Mouse (Mus musculus) liver, embryonic 14.5 days (tissue): ENCODE measurements at regions not wholly inside any gene's neighbourhood (a gene's known extent, or its start where the extent isn't known, plus 50 kb on each side); places are given as distances from the start of the nearest gene placed in this dataset.

Source experiments
- ATAC-seq: fragments of 200-750 bp; cut with Nextera tagmentation; 2 replicates; pipeline ENCODE4 v1.8.0; 2017; ENCODE audit warnings: moderate number of reproducible peaks, mild to moderate bottlenecking, moderate library complexity; ENCODE audit not compliant: insufficient read depth
- DNase-seq, 3 experiments: peaks; one replicate each; pipeline ENCODE4 v3.0.0-alpha.2; 2012 to 2013; ENCODE audit warnings: low read depth in 3 of 3, low spot score in 3 of 3
- H3K27ac ChIP-seq: fragments of 300-500 bp; sonication (generic); 2 replicates; pipeline ENCODE4 v1.5.1; 2014; ENCODE audit warnings: moderate library complexity, mild to moderate bottlenecking, control low read depth, inconsistent platforms
- H3K27me3 ChIP-seq: fragments of 300-500 bp; sonication (generic); 2 replicates; pipeline ENCODE4 v1.6.1; 2014; ENCODE audit warnings: mild to moderate bottlenecking, low read length, moderate library complexity; ENCODE audit not compliant: control insufficient read depth, insufficient read depth
- H3K36me3 ChIP-seq: fragments of 300-500 bp; sonication (generic); replicated peaks from 2 replicates; pipeline ENCODE4 v1.6.1; 2014; ENCODE audit warnings: low read depth; ENCODE audit not compliant: control insufficient read depth, insufficient read depth
- H3K4me1 ChIP-seq, 2 experiments: fragments of 200-500 bp in 1 of 2; fragments of 300-500 bp in 1 of 2; sonication (generic) in 1 of 2; replicated peaks; 2 replicates each; pipeline ENCODE4 v1.6.1; 2012 to 2014; ENCODE audit warnings: antibody characterized with exemption in 1 of 2, inconsistent platforms in 1 of 2, low read length in 1 of 2; ENCODE audit not compliant: control insufficient read depth in 2 of 2, insufficient read depth in 2 of 2
- H3K4me2 ChIP-seq: fragments of 300-500 bp; sonication (generic); 2 replicates; pipeline ENCODE4 v1.6.1; 2014; ENCODE audit warnings: low read depth, mild to moderate bottlenecking, control low read depth, moderate library complexity
- H3K4me3 ChIP-seq, 2 experiments: fragments of 200-500 bp in 1 of 2; fragments of 300-500 bp in 1 of 2; sonication (generic) in 1 of 2; 2 replicates each; pipeline ENCODE4 v1.5.1; 2012 to 2014; ENCODE audit warnings: low read depth in 2 of 2, low read length in 2 of 2, mild to moderate bottlenecking in 2 of 2, control low read depth in 1 of 2, inconsistent platforms in 1 of 2, moderate library complexity in 1 of 2; ENCODE audit not compliant: insufficient read depth in 1 of 2
- H3K9ac ChIP-seq: fragments of 300-500 bp; sonication (generic); replicated peaks from 2 replicates; pipeline ENCODE4 v1.6.1; 2014; ENCODE audit warnings: mild to moderate bottlenecking, control low read depth, moderate library complexity
- H3K9me3 ChIP-seq: fragments of 300-500 bp; sonication (generic); 2 replicates; pipeline ENCODE4 v1.6.1; 2016; ENCODE audit warnings: low read length, mixed read lengths; ENCODE audit not compliant: control insufficient read depth
- CTCF ChIP-seq: IDR thresholded peaks from 2 replicates; pipeline ENCODE4 v1.5.1; 2016; ENCODE audit warnings: antibody characterized with exemption, low read depth, control low read depth
- EP300 ChIP-seq: IDR thresholded peaks from 2 replicates; pipeline ENCODE4 v1.6.1; 2016; ENCODE audit warnings: antibody characterized with exemption, low read depth
- WGBS: fragments of 180-500 bp; shearing (Covaris S2); extraction: QIAGEN DNeasy Blood & Tissue Kit; methylation state at CpG from one replicate; pipeline ENCODE4 v1.1.7; 2014; ENCODE audit not compliant: insufficient replicate concordance; 5-methylcytosine and 5-hydroxymethylcytosine counted together

DNA sequence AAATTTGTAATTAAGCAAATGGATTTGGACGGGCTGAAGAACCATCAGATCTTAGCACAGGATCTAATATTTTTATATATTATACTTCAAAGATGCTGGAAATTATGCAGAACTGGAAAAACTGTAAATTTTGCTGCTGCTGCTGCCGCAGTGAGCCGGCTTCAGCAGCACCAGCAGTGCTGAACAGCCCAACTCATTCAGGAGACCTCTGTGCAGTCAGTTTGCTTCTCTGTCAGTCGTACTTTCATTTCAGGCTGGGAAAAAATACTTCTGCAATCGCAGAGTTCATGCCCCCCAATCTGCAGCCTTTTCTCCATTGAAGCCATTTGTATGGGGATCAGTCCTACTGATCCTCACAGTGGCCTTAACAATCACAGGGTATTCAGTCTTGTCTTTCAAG is 53.4 kb upstream of the Trpc3 start:
- 52% methylated on average over 5 of the region's 5 CpGs for WGBS
- H3K27ac ChIP-seq: no peak overlapping the region
- DNase-seq: no peak
- no peak overlapping the region for H3K4me3 ChIP-seq
- no peaks in the 10 kb centered on the region for H3K36me3 ChIP-seq
- no peak overlapping the region for H3K9ac ChIP-seq
- TF ChIP-seq CTCF (no peak), EP300 (no peak)
- H3K4me1 ChIP-seq: no peaks in the 10 kb centered on the region
- H3K4me2 ChIP-seq: no peak overlapping the region
- ATAC-seq: no peak
- H3K9me3 ChIP-seq: no peaks in the 10 kb centered on the region
- H3K27me3 ChIP-seq: no peaks in the 10 kb centered on the region

DNA sequence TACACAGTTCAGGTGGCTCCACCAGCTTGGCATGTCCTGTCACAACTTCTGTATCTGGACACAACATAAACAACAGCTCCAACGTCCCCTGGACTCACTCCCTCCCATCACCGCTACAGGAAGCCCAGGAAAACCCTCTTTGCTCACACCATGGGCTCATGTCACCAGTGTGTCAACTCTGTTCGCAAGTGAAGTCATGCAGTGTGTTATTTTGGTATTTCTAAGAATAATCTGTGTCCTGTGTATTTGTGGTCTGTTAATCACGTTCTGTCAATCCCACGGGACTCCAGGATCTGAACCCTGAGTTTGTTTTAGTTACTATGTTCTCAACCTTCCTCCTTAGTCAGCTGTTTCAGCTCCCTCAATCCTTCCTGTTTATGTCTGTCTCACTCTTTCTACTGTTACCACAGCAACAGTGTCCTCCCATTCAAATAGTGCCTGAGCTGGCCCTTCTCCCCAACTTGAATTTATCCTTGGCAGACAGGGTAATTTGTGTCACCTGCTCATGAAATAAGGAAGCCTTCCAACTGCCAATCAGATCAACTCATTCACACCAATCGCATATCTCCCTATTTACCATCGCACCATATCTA is 64.5 kb upstream of the Trpc3 start:
- DNase-seq (no peak), ATAC-seq (no peak)
- H3K9ac ChIP-seq: no peak overlapping the region
- H3K36me3 ChIP-seq: no peaks in the 10 kb centered on the region
- WGBS: 35% methylated on average over 7 of the region's 7 CpGs
- peaks cover 0 to 2% of the 10 kb centered on the region in 2 experiments; a peak in 1 of 4 replicates for H3K4me1 ChIP-seq
- no peak overlapping the region for H3K4me3 ChIP-seq
- no peaks in the 10 kb centered on the region for H3K9me3 ChIP-seq
- no peaks in the 10 kb centered on the region for H3K27me3 ChIP-seq
- H3K4me2 ChIP-seq: no peak overlapping the region
- no peak for TF ChIP-seq EP300
- no peak for TF ChIP-seq CTCF
- no peak overlapping the region for H3K27ac ChIP-seq

DNA sequence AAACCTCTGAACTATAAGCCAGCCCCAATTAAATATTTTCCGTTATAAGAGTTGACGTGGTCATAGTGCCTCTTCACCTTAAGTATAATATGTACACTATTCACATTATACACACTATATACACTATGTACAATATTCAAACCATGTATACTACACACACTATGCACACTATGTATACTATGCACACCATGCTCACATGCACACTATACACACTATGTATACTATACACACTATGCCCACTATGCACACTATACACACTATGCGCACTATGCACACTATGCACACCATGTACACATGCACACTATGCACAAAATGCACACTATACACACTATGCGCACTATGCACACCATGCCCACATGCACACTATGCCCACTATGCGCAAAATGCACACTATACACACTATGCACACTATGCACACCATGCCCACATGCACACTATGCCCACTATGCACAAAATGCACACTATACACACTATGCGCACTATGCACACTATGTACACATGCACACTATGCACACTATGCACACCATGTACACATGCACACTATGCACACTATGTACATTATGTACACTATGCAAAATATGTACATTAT is 72.2 kb upstream of the Trpc3 start:
- 0 out of 2 replicates have a peak, but pooled peaks have one; percentile 4 for TF ChIP-seq CTCF
- no peak for TF ChIP-seq EP300
- Histone ChIP-seq H3K4me1 (no peaks in the 10 kb centered on the region), H3K4me2 (no peak overlapping the region), H3K9ac (no peak overlapping the region), H3K36me3 (no peaks in the 10 kb centered on the region), H3K27me3 (no peaks in the 10 kb centered on the region), H3K4me3 (no peak overlapping the region), H3K9me3 (no peaks in the 10 kb centered on the region), H3K27ac (no peak overlapping the region)
- ATAC-seq (no peak), DNase-seq (no peak)
- WGBS: 70% methylated on average over 6 of the region's 6 CpGs

DNA sequence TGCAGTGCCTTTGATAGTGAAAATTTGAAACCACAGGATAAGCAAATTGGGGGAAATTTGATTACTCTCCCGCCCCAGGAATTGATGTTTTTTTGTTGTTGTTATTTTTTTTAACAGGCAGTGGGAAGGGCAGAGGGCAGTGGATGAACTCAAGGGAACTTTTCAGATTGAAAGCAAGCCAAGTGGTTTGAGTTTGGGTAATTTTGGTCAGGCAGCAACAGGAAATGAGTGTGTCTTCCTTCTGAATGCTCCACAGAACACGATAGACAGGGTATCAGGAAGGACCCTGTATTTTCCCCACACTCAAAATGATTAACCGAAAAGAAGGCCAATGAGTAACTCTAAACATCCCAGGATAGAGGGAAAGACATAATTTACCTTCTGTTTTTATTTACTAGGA is 72.9 kb upstream of the Trpc3 start:
- no peak for DNase-seq
- H3K27me3 ChIP-seq: no peaks in the 10 kb centered on the region
- H3K4me1 ChIP-seq: no peaks in the 10 kb centered on the region
- no peak for ATAC-seq
- TF ChIP-seq EP300 (no peak), CTCF (no peak)
- H3K9me3 ChIP-seq: no peaks in the 10 kb centered on the region
- no peak overlapping the region for H3K4me3 ChIP-seq
- no peak overlapping the region for H3K27ac ChIP-seq
- WGBS: 23% methylated on average over 3 of the region's 3 CpGs
- no peak overlapping the region for H3K4me2 ChIP-seq
- H3K9ac ChIP-seq: no peak overlapping the region
- no peaks in the 10 kb centered on the region for H3K36me3 ChIP-seq

DNA sequence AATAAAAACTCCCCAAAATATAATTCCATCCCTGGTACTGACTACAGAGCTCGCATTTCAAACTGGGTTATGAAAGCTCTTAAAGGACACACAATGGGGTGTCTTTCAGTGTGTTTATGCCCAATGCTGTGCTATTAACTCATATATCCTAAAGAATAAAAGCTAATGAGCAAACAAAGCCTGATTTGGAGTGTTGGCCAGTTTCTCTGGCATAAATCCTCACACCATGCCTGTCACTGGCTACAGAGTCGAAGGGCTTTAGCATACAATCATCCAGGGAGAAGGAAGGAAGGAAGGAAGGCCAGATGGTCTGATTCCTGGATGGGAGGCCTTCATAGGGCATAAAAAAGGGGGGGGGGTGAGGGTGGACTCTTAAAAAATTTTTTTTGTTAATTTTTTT is 74.8 kb upstream of the Trpc3 start:
- TF ChIP-seq EP300 (no peak), CTCF (no peak)
- no peaks in the 10 kb centered on the region for H3K9me3 ChIP-seq
- WGBS: 34% methylated on average over 2 of the region's 2 CpGs
- no peaks in the 10 kb centered on the region for H3K36me3 ChIP-seq
- DNase-seq (no peak), ATAC-seq (no peak)
- H3K4me3 ChIP-seq: no peak overlapping the region
- no peak overlapping the region for H3K27ac ChIP-seq
- no peaks in the 10 kb centered on the region for H3K4me1 ChIP-seq
- no peak overlapping the region for H3K9ac ChIP-seq
- H3K27me3 ChIP-seq: no peaks in the 10 kb centered on the region
- no peak overlapping the region for H3K4me2 ChIP-seq
